Mouse (Mus musculus) CH12.LX (cell line): ENCODE measurements at regions not wholly inside any gene's neighbourhood (a gene's known extent, or its start where the extent isn't known, plus 50 kb on each side); places are given as distances from the start of the nearest gene placed in this dataset.

Source experiments
- DNase-seq: peaks from one replicate; pipeline ENCODE4 v3.0.0-alpha.2; 2013; ENCODE audit errors: extremely low read depth
- H3K27ac ChIP-seq: 2 replicates; pipeline ENCODE4 v1.5.1; 2012; ENCODE audit warnings: low read depth, mild to moderate bottlenecking, control low read depth, moderate library complexity; ENCODE audit not compliant: insufficient read depth
- H3K27me3 ChIP-seq: replicated peaks from 2 replicates; pipeline ENCODE3; 2012; ENCODE audit warnings: inconsistent platforms
- H3K36me3 ChIP-seq, 2 experiments: replicated peaks in 1 of 2; 2 replicates each; pipeline versions ENCODE3 to v1.6.1; 2012; ENCODE audit warnings: inconsistent platforms in 1 of 2, low read length in 1 of 2, mild to moderate bottlenecking in 1 of 2, mixed read lengths in 1 of 2, moderate library complexity in 1 of 2; ENCODE audit not compliant: control insufficient read depth in 1 of 2, insufficient read depth in 1 of 2
- H3K4me1 ChIP-seq, 2 experiments: 2 replicates each; pipeline ENCODE4 v1.6.1; 2012; ENCODE audit warnings: inconsistent platforms in 1 of 2, moderate library complexity in 1 of 2; ENCODE audit not compliant: insufficient read depth in 2 of 2, control insufficient read depth in 1 of 2
- H3K4me2 ChIP-seq: 2 replicates; pipeline ENCODE4 v1.6.1; 2012; ENCODE audit warnings: low read depth, mild to moderate bottlenecking, control low read depth; ENCODE audit not compliant: poor library complexity, insufficient read depth, severe bottlenecking
- H3K4me3 ChIP-seq, 3 experiments: fragments of 150-350 bp in 1 of 3; sonication (generic) in 1 of 3; replicated peaks in 1 of 3; 2 replicates each; pipeline versions ENCODE3 to v1.5.1; 2011 to 2012; ENCODE audit warnings: low read depth in 2 of 3, low read length in 2 of 3, mild to moderate bottlenecking in 2 of 3, moderate library complexity in 2 of 3, control low read depth in 1 of 3, improper control_type of control experiment in 1 of 3, inconsistent platforms in 1 of 3, mixed read lengths in 1 of 3; ENCODE audit not compliant: poor library complexity in 1 of 3
- H3K79me2 ChIP-seq: replicated peaks from 2 replicates; pipeline ENCODE4 v1.6.1; 2012; ENCODE audit warnings: mild to moderate bottlenecking, moderate library complexity; ENCODE audit not compliant: control insufficient read depth, poor library complexity, insufficient read depth, severe bottlenecking; ENCODE audit errors: extremely low read depth
- H3K9ac ChIP-seq: 2 replicates; pipeline ENCODE4 v1.6.1; 2012; ENCODE audit warnings: low read depth, mild to moderate bottlenecking, control low read depth, moderate library complexity; ENCODE audit not compliant: insufficient read depth
- H3K9me3 ChIP-seq: replicated peaks from 2 replicates; pipeline ENCODE3; 2012; ENCODE audit warnings: low read length, inconsistent platforms, mixed read lengths
- E2F4 ChIP-seq: IDR thresholded peaks from 2 replicates; pipeline ENCODE4 v1.6.1; 2011; ENCODE audit warnings: low read depth, low read length, improper control_type of control experiment; ENCODE audit not compliant: insufficient replicate concordance
- ETS1 ChIP-seq: conservative IDR thresholded peaks from 2 replicates; pipeline ENCODE4 v1.6.1; 2012; ENCODE audit warnings: low read depth, mild to moderate bottlenecking, inconsistent platforms, low read length, improper control_type of control experiment, moderate library complexity
- HCFC1 ChIP-seq: IDR thresholded peaks from 2 replicates; pipeline ENCODE4 v1.6.1; 2012; ENCODE audit warnings: low read depth, mild to moderate bottlenecking, inconsistent platforms, low read length, improper control_type of control experiment
- IRF4 ChIP-seq: IDR thresholded peaks from 2 replicates; pipeline ENCODE4 v1.6.1; 2014; ENCODE audit warnings: low read depth, mild to moderate bottlenecking, inconsistent platforms, low read length, improper control_type of control experiment
- MEF2A ChIP-seq: IDR thresholded peaks from 2 replicates; pipeline ENCODE4 v1.6.1; 2014; ENCODE audit warnings: low read depth, mild to moderate bottlenecking, inconsistent platforms, low read length, improper control_type of control experiment, borderline replicate concordance
- MYC ChIP-seq: IDR thresholded peaks from 2 replicates; pipeline ENCODE4 v1.6.1; 2011; ENCODE audit warnings: low read depth, mild to moderate bottlenecking, improper control_type of control experiment, low read length
- NRF1 ChIP-seq: IDR thresholded peaks from 2 replicates; pipeline ENCODE4 v1.6.1; 2014; ENCODE audit warnings: low read depth, mild to moderate bottlenecking, inconsistent platforms, low read length, improper control_type of control experiment, moderate library complexity
- POLR2AphosphoS2 ChIP-seq: IDR thresholded peaks from 2 replicates; pipeline ENCODE4 v1.6.1; 2011; ENCODE audit warnings: low read depth, low read length, improper control_type of control experiment
- SIN3A ChIP-seq: IDR thresholded peaks from 2 replicates; pipeline ENCODE4 v1.6.1; 2012; ENCODE audit warnings: low read length, improper control_type of control experiment, inconsistent platforms
- TBP ChIP-seq: conservative IDR thresholded peaks from 2 replicates; pipeline ENCODE4 v1.6.1; 2011; ENCODE audit warnings: low read depth, low read length, improper control_type of control experiment
- USF1 ChIP-seq: IDR thresholded peaks from 2 replicates; pipeline ENCODE4 v1.6.1; 2014; ENCODE audit warnings: low read depth, mild to moderate bottlenecking, inconsistent platforms, low read length, improper control_type of control experiment
- USF2 ChIP-seq: conservative IDR thresholded peaks from 2 replicates; pipeline ENCODE4 v1.6.1; 2011; ENCODE audit warnings: low read depth, low read length, improper control_type of control experiment
- ZMIZ1 ChIP-seq: IDR thresholded peaks from 2 replicates; pipeline ENCODE4 v1.6.1; 2012; ENCODE audit warnings: low read depth, mild to moderate bottlenecking, inconsistent platforms, low read length, improper control_type of control experiment
- ZNF384 ChIP-seq: IDR thresholded peaks from 2 replicates; pipeline ENCODE4 v1.6.1; 2012; ENCODE audit warnings: low read depth, low read length, improper control_type of control experiment, inconsistent platforms
- dilution Hi-C: fragments of 300-500 bp; cut with MboI; formaldehyde crosslinking; loops from 2 replicates; pipeline ENCODE4 v1.14.3; 2020; ENCODE audit warnings: low sequenced_read_pairs; ENCODE audit not compliant: extremely low pct_unique_long_range_greater_than_20kb, extremely low pct_ligation_motif_present
- in situ Hi-C: fragments of 300-500 bp; cut with MboI; formaldehyde crosslinking; loops from 3 replicates; pipeline ENCODE4 v1.14.3; 2019; ENCODE audit warnings: low sequenced_read_pairs, low pct_ligation_motif_present, low pct_unique_long_range_greater_than_20kb, mixed read lengths

- Histone ChIP-seq H3K27ac (no peak overlapping the region), H3K36me3 (no peaks in the 10 kb centered on the region), H3K79me2 (no peaks in the 10 kb centered on the region), H3K9me3 (no peaks in the 10 kb centered on the region), H3K4me1 (no peaks in the 10 kb centered on the region), H3K27me3 (peaks cover 87% of the 10 kb centered on the region), H3K9ac (no peak overlapping the region), H3K4me3 (no peak overlapping the region), H3K4me2 (no peak overlapping the region)
- in situ Hi-C loops (no loop called here), dilution Hi-C loops (no loop called here)
- DNase-seq, result no peak
- TF ChIP-seq E2F4 (no peak), POLR2AphosphoS2 (no peak), NRF1 (no peak), IRF4 (no peak), MEF2A (no peak), SIN3A (no peak), MYC (no peak), USF1 (no peak), TBP (no peak), ZNF384 (no peak), ZMIZ1 (no peak)
These were observed 472.0 kb downstream of the Glrx3 start for GRCm38 (mm10) chr7:137909456-137909855.

- Histone ChIP-seq H3K4me1 (no peaks in the 10 kb centered on the region), H3K9me3 (no peaks in the 10 kb centered on the region), H3K4me2 (no peak overlapping the region), H3K27ac (no peak overlapping the region), H3K9ac (no peak overlapping the region), H3K4me3 (no peak overlapping the region), H3K27me3 (peaks cover 83% of the 10 kb centered on the region), H3K79me2 (no peaks in the 10 kb centered on the region), H3K36me3 (no peaks in the 10 kb centered on the region)
- no peak for DNase-seq
- in situ Hi-C loops (no loop called here), dilution Hi-C loops (no loop called here)
- TF ChIP-seq USF1 (no peak), E2F4 (no peak), SIN3A (no peak), MEF2A (no peak), TBP (no peak), USF2 (no peak), ETS1 (no peak), HCFC1 (no peak)
These were observed 476.2 kb downstream of the Glrx3 start for GRCm38 (mm10) chr7:137913551-137914105.
